Mouse (Mus musculus) liver, embryonic 12.5 days (tissue): ENCODE data around the gene Idi1. TPM values are rescaled to one million over a fixed set of nuclear protein-coding genes. Genes with fewer than 3 reads are reported as not detected.
"Not testable (repeated sequence)": the region's sequence is repeated elsewhere in the genome, so short reads cannot be mapped to it uniquely, and the experiment has no call there.

Experiments used
- ATAC-seq: fragments of 200-750 bp; cut with Nextera tagmentation; 2 replicates; pipeline ENCODE4 v1.8.0; 2017; ENCODE audit warnings: moderate number of reproducible peaks, mild to moderate bottlenecking, moderate library complexity
- H3K27ac ChIP-seq: fragments of 300-500 bp; sonication (generic); 2 replicates; pipeline ENCODE4 v1.5.1; 2016; ENCODE audit warnings: mild to moderate bottlenecking
- H3K27me3 ChIP-seq: fragments of 300-500 bp; sonication (generic); replicated peaks from 2 replicates; pipeline ENCODE4 v1.6.1; 2016; ENCODE audit warnings: mild to moderate bottlenecking, moderate library complexity
- H3K36me3 ChIP-seq: fragments of 300-500 bp; sonication (generic); 2 replicates; pipeline ENCODE4 v1.6.1; 2016; ENCODE audit warnings: mild to moderate bottlenecking, moderate library complexity
- H3K4me1 ChIP-seq: fragments of 300-500 bp; sonication (generic); 2 replicates; pipeline ENCODE4 v1.6.1; 2016
- H3K4me2 ChIP-seq: fragments of 300-500 bp; sonication (generic); 2 replicates; pipeline ENCODE4 v1.6.1; 2016; ENCODE audit warnings: mild to moderate bottlenecking, moderate library complexity
- H3K4me3 ChIP-seq: fragments of 300-500 bp; sonication (generic); 2 replicates; pipeline ENCODE4 v1.5.1; 2016; ENCODE audit warnings: mild to moderate bottlenecking, moderate library complexity
- H3K9ac ChIP-seq: fragments of 300-500 bp; sonication (generic); 2 replicates; pipeline ENCODE4 v1.6.1; 2016; ENCODE audit warnings: mild to moderate bottlenecking, moderate library complexity
- H3K9me3 ChIP-seq: fragments of 300-500 bp; sonication (generic); replicated peaks from 2 replicates; pipeline ENCODE4 v1.6.1; 2016; ENCODE audit warnings: mild to moderate bottlenecking, moderate library complexity
- WGBS: fragments of 180-500 bp; shearing (Covaris S2); methylation state at CpG from one replicate; pipeline ENCODE4 v1.1.7; 2016; ENCODE audit not compliant: insufficient replicate concordance; 5-methylcytosine and 5-hydroxymethylcytosine counted together
- microRNA-seq: library from miRNA; unstranded; fragments of <30 nt; microRNA quantifications from one replicate; pipeline ENCODE4, GENCODE M21; 2017
- polyA plus RNA-seq: library from polyadenylated mRNA; unstranded; fragments of >200 nt; fragmentation: Nextera tagmentation; extraction: Ambion mirVana; gene quantifications from 2 replicates; pipeline ENCODE4 v1.2.1, GENCODE M21; 2016

Idi1 gene
- polyA plus RNA-seq, 1 experiment from 2014 or later = 90.3 TPM

DNA sequence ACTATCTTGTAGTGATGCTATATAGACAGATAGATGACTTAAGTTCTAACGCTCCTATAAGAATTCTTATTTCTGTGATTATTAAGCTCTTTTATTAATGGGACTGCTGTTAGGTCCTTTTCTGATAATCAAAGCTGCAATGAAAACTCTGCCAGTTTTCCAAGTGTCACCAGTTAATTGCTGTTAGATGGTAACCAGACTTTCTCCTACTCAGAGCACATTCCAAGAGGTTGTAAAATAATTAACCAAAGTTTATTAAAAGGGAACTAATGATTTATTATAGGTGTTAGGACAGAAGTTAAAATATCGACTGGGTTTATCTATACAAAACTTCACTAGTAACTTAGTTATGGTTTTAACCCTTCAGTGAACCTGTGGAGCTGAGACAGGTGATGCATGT lies 20.7 kb downstream of the Idi1 start:
- 73% methylated on average over 2 of the region's 2 CpGs for WGBS
- not testable (repeated sequence) for H3K4me2 ChIP-seq, H3K4me3 ChIP-seq, H3K27ac ChIP-seq, H3K4me1 ChIP-seq, H3K9me3 ChIP-seq, H3K27me3 ChIP-seq, ATAC-seq, H3K9ac ChIP-seq, H3K36me3 ChIP-seq

DNA sequence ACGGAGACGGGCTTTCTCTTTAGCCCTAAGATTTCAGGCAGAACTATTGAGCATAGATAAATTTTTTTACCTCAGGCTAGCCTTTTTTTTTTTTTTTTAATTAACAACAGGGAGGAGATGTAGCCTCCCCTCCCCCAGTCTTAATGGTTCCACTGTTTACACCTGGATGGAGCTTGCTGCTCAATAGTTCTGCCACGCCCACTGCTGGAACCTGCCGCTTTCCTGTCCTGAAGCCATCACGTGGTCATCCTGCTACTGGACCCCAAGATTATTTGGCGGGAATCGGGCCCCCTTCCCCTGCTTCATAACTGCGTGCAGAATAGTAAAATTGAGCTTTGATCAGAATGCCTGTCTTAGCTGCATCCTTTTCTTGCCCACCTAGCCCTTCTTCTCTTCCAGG lies 28.6 kb downstream of the Idi1 start:
- not testable (repeated sequence) for H3K27me3 ChIP-seq, H3K4me3 ChIP-seq, H3K4me1 ChIP-seq, H3K4me2 ChIP-seq, H3K9me3 ChIP-seq, H3K27ac ChIP-seq, H3K36me3 ChIP-seq, ATAC-seq, H3K9ac ChIP-seq
- 85% methylated on average over 8 of the region's 8 CpGs for WGBS

DNA sequence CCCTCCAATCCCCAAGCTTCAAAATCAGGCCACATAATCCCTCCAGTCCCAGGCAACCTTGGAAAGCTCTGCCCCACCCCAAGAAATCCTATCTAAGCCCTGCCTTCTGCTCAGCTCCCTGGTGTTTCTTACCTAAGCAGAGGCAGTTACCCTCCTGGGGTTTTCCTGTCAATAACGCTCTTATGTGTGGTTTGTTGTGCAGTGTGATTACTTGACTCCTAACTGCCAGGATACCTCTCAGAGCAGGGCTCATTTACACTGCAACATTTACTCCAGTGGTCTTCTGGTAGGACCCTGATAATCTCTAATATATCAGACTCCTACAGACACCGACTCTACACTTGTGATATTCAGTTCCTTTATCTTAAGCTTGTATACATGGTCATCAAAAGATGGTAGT lies 48.2 kb downstream of the Idi1 start:
- Histone ChIP-seq H3K9ac (no peak overlapping the region), H3K4me3 (no peak overlapping the region), H3K36me3 (no peaks in the 10 kb centered on the region), H3K9me3 (no peaks in the 10 kb centered on the region), H3K27me3 (no peaks in the 10 kb centered on the region), H3K27ac (no peak overlapping the region), H3K4me1 (no peaks in the 10 kb centered on the region), H3K4me2 (no peak overlapping the region)
- 18% methylated on average over 2 of the region's 2 CpGs for WGBS
- peak; percentile 49; the same call in 1 of the 2 replicates for ATAC-seq

DNA sequence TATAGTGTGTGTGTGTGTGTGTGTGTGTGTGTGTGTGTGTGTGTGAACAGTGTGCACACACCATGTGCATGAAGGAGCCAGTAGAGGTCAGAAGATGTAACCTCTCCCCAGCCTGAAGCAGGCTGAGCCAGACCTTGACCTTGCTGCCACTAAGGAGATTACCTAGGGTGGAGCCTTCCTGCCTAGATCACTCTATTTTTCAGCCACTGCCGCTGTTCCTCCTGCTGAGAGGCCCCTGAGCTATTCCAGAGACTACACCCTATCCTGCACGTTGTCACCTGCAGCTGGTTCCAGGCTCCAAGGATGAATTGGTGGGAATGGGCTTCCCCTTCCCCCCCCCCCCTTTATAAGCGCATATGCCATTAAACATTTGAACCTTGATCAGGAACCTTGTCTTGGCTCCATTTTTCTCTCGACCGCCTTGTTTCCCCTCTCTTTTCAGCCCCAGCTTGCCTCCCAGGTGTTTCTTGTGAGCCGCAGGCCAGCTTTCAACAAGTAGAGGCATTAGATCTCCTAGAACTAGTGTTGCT lies 52.4 kb downstream of the Idi1 start:
- not testable (repeated sequence) for H3K4me2 ChIP-seq, H3K4me1 ChIP-seq, H3K4me3 ChIP-seq, H3K27me3 ChIP-seq, H3K27ac ChIP-seq, H3K9ac ChIP-seq, H3K9me3 ChIP-seq, ATAC-seq, H3K36me3 ChIP-seq
- 56% methylated on average over 6 of the region's 6 CpGs for WGBS

DNA sequence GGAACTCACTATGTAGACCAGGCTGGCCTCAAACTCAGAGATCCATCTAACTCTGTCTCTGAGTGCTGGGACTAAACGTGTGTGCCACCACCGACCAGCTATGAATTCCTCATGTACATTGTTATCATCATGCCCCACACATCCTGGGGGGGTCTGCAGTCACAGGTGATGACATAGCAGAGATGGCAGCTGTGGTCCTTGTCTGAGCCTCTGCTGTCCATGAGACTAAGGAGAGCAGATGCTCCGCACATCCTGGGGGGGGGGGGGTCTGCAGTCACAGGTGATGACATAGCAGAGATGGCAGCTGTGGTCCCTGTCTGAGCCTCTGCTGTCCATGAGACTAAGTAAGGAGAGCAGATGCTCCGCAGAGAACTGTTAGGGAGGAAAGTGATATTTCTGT lies 55.8 kb downstream of the Idi1 start:
- H3K9me3 ChIP-seq, H3K4me2 ChIP-seq, H3K36me3 ChIP-seq, H3K4me1 ChIP-seq, H3K9ac ChIP-seq, H3K27me3 ChIP-seq, ATAC-seq, H3K27ac ChIP-seq, H3K4me3 ChIP-seq: not testable (repeated sequence)
- 54% methylated on average over 4 of the region's 4 CpGs for WGBS

DNA sequence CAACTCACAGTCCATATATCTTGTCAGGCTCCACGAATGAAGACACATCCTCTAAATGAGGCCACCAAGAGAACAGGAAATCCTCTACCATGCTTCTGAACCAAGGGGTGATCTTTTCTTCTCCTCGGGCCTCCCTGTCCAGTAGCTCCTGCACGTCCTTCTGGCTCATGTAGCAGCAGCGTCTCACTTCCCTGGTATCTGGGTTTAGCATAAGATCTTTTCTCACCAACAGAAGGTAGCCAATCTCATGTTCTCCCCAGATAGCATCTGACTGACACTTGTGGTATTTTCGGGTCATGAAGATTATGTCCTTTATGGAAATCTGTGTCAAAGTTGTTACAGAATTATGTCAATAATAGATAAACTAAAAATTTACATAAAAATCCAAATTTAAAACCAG lies 56.4 kb downstream of the Idi1 start:
- H3K4me1 ChIP-seq, H3K27me3 ChIP-seq, H3K9ac ChIP-seq, H3K27ac ChIP-seq, H3K4me2 ChIP-seq, H3K9me3 ChIP-seq, H3K4me3 ChIP-seq, H3K36me3 ChIP-seq: not testable (repeated sequence)
- WGBS = 9% methylated on average over 1 of the region's 5 CpGs
- peak; percentile 31; the same call in 1 of the 2 replicates for ATAC-seq

Small RNA genes lying within 50 kb of the gene (microRNA-seq; reads per million reads assigned to microRNA genes)
- not detected for gene Gm22750

Other genes with a start within 250 kb of the Idi1 start
- 11.8 and 12.0 TPM in 2 replicates for gene Wdr37, start 13.6 kb upstream of the Idi1 start, polyA plus RNA-seq
- not detected in 2 replicates for gene Gm9745, start 62.7 kb downstream of the Idi1 start, polyA plus RNA-seq
- gene Idi2, start 67.4 kb downstream of the Idi1 start, polyA plus RNA-seq = not detected in 2 replicates
- gene Gtpbp4, start 110.6 kb downstream of the Idi1 start, polyA plus RNA-seq = 65.7 and 70.3 TPM in 2 replicates
- gene Larp4b, start 208.4 kb downstream of the Idi1 start, polyA plus RNA-seq = 39.1 and 39.3 TPM in 2 replicates